Mouse (Mus musculus) lung, adult 18-20 months (tissue): ENCODE data around the gene Tbc1d1.

Experiments used
- DNase-seq, 2 experiments: peaks; one replicate each; pipeline ENCODE4 v3.0.0; 2022; ENCODE audit warnings: mixed read lengths in 2 of 2

Tbc1d1 gene

DNA sequence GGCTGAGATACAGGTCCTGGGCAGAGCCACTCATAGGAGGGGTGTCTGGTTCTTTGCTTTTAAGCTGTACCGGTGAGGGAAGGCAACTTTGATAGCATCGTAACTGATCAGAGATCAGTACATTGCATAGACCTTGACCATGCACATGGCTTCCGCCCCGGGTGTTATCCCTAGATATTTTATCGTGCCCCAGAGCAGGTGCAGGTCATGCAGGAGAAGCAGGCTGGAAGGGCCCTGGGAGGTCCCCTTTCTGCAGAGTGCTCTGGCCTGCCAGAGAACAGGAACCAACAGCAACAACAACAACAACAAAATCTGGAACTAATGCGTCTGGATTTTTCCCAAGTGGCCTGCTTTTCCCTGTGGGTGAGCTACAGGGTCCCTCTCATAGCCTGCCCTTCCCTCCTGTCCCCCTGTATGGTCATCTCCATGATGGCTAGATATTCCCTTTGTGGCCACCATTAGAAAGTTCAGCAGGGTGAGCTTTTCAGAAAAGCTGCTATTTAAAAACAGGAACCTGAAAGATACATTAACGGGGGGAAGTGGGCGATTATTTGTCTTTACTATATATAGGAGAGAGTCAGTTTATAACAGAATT lies 236.4 kb downstream of the Tbc1d1 start:
- DNase-seq: no peak

DNA sequence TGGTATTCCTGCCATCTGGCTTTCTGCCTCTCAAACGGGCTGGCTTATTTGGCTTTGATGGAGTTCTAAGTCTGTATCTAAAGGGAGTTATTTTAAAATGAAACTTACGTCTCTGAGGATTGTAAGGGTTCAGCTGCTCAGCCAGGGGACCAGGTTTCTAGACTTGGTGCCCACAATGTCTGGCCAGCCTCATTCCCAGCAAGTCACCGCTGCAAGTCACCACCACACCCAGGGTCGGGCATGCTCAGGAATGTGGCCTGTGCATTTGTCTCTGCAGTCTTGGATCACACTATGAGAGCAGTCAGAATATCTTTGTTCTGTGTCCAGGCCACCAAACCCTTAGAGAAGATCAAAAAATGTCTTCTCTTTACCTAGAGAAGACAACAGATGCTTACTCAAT lies 237.4 kb downstream of the Tbc1d1 start:
- no peak for DNase-seq

DNA sequence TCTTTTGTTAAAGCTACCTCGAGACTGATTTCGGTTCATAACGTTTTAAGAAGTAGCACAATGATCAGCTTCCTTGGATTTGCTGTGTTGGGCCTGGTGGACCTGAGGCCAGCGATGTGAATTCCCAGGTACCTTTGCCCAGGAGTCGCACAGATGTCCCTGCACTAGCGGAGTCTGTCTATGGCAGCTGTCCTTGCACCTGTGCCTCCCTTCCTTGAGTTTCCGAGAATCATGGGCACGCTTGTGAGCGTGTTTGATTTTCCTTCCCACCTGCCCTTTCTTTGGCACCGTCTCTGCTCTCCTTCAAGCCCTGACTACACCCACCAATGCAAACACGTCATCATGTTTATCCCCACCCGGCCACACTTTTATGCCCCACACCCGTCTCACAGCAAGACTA lies 242.1 kb downstream of the Tbc1d1 start:
- no peak for DNase-seq

DNA sequence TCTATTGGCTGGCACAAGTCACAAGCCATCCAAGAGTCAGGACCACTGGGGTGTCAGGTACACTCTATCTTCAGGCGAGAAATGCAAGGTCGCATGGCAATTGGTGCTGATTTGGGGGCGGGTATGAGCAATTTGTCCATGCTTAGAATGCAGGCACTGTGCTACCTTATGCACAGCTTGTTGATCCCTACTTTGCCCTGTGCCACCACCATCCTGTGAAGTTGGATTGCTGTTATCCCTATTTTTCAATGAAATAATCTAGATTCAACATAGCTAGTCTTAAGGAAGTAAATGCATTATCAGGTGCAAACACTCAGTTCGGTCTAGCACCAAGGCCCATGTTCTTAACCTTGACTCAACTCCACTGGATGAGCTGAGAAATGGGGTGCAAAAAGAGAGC lies 244.6 kb downstream of the Tbc1d1 start:
- no peak for DNase-seq
